ENCODE assay signal across 17 mouse cellular contexts in the genomic region with DNA sequence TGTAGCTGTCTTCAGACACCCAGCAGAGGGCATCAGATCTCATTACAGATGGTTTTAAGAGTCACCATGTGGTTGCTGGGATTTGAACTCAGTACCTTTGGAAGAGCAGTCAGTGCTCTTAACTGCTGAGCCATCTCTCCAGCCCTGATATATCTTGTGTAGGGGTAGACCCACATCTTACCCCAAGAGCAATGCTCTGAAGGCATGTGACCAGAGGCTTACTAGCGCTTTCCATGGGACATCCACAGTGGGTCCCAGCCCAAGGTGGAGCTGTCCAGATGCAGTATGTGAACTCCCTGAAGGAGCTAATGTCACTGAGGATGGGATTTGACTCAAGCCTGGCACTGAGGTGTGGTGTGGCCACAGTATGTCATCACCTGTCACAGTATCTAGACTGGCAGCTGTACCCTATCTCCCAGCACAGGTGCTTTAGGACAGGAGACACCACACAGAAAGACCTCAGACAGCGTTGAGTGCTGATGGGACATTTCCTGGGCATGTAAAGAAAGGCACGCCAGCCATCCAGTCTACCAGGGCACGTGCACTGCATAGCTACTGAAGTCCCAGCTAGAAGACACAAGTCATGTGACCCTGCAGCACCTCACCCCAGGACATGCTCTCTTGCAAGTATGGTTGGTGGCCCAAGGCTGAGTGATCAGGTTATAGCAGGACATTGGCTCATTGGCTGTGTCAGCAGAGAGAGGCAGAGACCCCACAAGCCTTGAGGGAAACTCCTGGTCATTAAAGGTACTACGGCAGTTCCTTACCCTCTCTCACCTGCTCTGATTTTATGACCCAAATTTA. TPM values are rescaled to one million over a fixed set of nuclear protein-coding genes. Genes with fewer than 3 reads are reported as not detected.
DNase-seq lines count a peak whose midpoint lies in the region; ATAC-seq and TF ChIP-seq lines count a peak whose summit lies in the region.
"Had no signal": no experiment of that assay in that cellular context is flagged by ENCODE, and none has a peak within 500 bp of the region (broad histone marks: within the 10 kb centered on the region; RNA-seq: fewer than 3 reads in every experiment).

No protein-coding gene starts in this region.

- 94% methylated on average over 5 of the region's 5 CpGs for WGBS in kidney, embryonic 15.5 days
- 82% methylated on average over 5 of the region's 5 CpGs for WGBS in liver, embryonic 13.5 days (ENCODE audit: insufficient replicate concordance)

- intact Hi-C loops in left cerebral cortex, postnatal 10 days (cut with DNase I) = no loop called here
- intact Hi-C loops in left cerebral cortex, postnatal 14 days (cut with DNase I) = no loop called here

- TF ChIP-seq EP300 in CH12.LX (IDR thresholded peaks at IDR 0.05; ENCODE audit: low read length) (no peak), MEL (IDR thresholded peaks at IDR 0.05; ENCODE audit: low read depth in 1 of 2, low read length in 2 of 2) (no peak)

- TF ChIP-seq POLR2A in CH12.LX (IDR thresholded peaks at IDR 0.05; ENCODE audit: low read depth, low read length) (peak; percentile 44; the same call in 1 of the 2 replicates), MEL (IDR thresholded peaks at IDR 0.05; ENCODE audit: control insufficient read depth in 1 of 2, insufficient read depth in 1 of 2, low read depth in 1 of 2, low read length in 2 of 2, poor library complexity in 1 of 2) (peak; percentile 22 to 44; a peak in 2 of 4 replicates)

- no peak for DNase-seq in kidney, adult 8-10 months
- DNase-seq in CH12.LX (ENCODE audit: extremely low read depth) = no peak
- DNase-seq in MEL (ENCODE audit: low read depth, low spot score) = peak; percentile 36
- no peak for DNase-seq in liver, embryonic 13.5 days
- no peak for DNase-seq in left cerebral cortex, postnatal 10 days (ENCODE audit: extremely low spot score in 1 of 2, low spot score in 2 of 2)
- no peak for DNase-seq in left cerebral cortex, postnatal 14 days (ENCODE audit: low spot score in 2 of 2)
- no peak for DNase-seq in adrenal gland, postnatal 25 days
- DNase-seq: cerebellum, adult 11-12 months; gastrocnemius, adult 2 months; kidney, postnatal 25 days; lung, adult 2 months; retina, postnatal 1 day had no signal

- no peak for TF ChIP-seq CTCF in CH12.LX (conservative IDR thresholded peaks at IDR 0.05 in 1 of 2, IDR thresholded peaks at IDR 0.05 in 1 of 2; ENCODE audit: low read depth in 2 of 2, low read length in 2 of 2)
- TF ChIP-seq CTCF in MEL (IDR thresholded peaks at IDR 0.05 in 2 of 3, conservative IDR thresholded peaks at IDR 0.05 in 1 of 3; ENCODE audit: control insufficient read depth in 1 of 3, insufficient read depth in 1 of 3, low read depth in 2 of 3, low read length in 3 of 3, poor library complexity in 1 of 3, severe bottlenecking in 1 of 3) = no peak

- TF ChIP-seq RAD21 in CH12.LX (IDR thresholded peaks at IDR 0.05; ENCODE audit: low read depth, low read length) (no peak), MEL (IDR thresholded peaks at IDR 0.05; ENCODE audit: low read depth, low read length) (no peak)

- peaks cover 61% of the 10 kb centered on the region for H3K36me3 ChIP-seq in kidney, embryonic 15.5 days
- H3K36me3 ChIP-seq in CH12.LX (replicated peaks in 1 of 2; ENCODE audit: control insufficient read depth in 1 of 2, insufficient read depth in 1 of 2, low read length in 1 of 2) (peaks cover 50 to 52% of the 10 kb centered on the region in 2 experiments), MEL (ENCODE audit: control insufficient read depth in 1 of 2, insufficient read depth in 2 of 2, low read length in 2 of 2) (peaks cover 0 to 15% of the 10 kb centered on the region in 2 experiments; a peak in 2 of 4 replicates)
- peaks cover 54% of the 10 kb centered on the region for H3K36me3 ChIP-seq in liver, embryonic 13.5 days

- no peaks in the 10 kb centered on the region for H3K9me3 ChIP-seq in kidney, embryonic 15.5 days (replicated peaks)
- peaks cover 3% of the 10 kb centered on the region for H3K9me3 ChIP-seq in CH12.LX (replicated peaks; ENCODE audit: low read length)
- no peaks in the 10 kb centered on the region for H3K9me3 ChIP-seq in MEL (replicated peaks; ENCODE audit: insufficient read depth, low read length)
- no peaks in the 10 kb centered on the region for H3K9me3 ChIP-seq in liver, embryonic 13.5 days (replicated peaks)
- H3K9me3 ChIP-seq: hindbrain, embryonic 12.5 days; midbrain, embryonic 12.5 days had no signal

- peak; percentile 40; the same call in 1 of the 2 replicates for ATAC-seq in kidney, embryonic 15.5 days (replicated peaks; ENCODE audit: low FRiP score)
- peak; percentile 55 for ATAC-seq in liver, embryonic 13.5 days (ENCODE audit: low read depth)

- H3K27ac ChIP-seq in kidney, embryonic 15.5 days = no peak overlapping the region
- H3K27ac ChIP-seq in CH12.LX (ENCODE audit: insufficient read depth, low read depth) = no peak overlapping the region
- H3K27ac ChIP-seq in MEL (ENCODE audit: control insufficient read depth, low read depth, low read length) = no peak overlapping the region
- no peak overlapping the region for H3K27ac ChIP-seq in liver, embryonic 13.5 days
- H3K27ac ChIP-seq: gastrocnemius, adult 2 months; hindbrain, embryonic 12.5 days; left cerebral cortex, adult 2 months; midbrain, embryonic 12.5 days had no signal

- H3K4me3 ChIP-seq in kidney, embryonic 15.5 days (replicated peaks) = no peak overlapping the region
- H3K4me3 ChIP-seq in CH12.LX (replicated peaks in 1 of 3; ENCODE audit: low read depth in 2 of 3, low read length in 2 of 3, poor library complexity in 1 of 3) = no peak overlapping the region
- H3K4me3 ChIP-seq in MEL (ENCODE audit: control insufficient read depth in 1 of 2, insufficient read depth in 1 of 2, low read depth in 2 of 2, low read length in 2 of 2) = no peak overlapping the region
- H3K4me3 ChIP-seq in liver, embryonic 13.5 days (replicated peaks) = no peak overlapping the region
- H3K4me3 ChIP-seq: gastrocnemius, adult 2 months; hindbrain, embryonic 12.5 days; left cerebral cortex, adult 2 months; midbrain, embryonic 12.5 days had no signal

- dilution Hi-C loops in CH12.LX (cut with MboI; ENCODE audit: extremely low pct_ligation_motif_present, extremely low pct_unique_long_range_greater_than_20kb, low sequenced_read_pairs) = no loop called here

- H3K27me3 ChIP-seq in kidney, embryonic 15.5 days = no peaks in the 10 kb centered on the region
- H3K27me3 ChIP-seq in CH12.LX (replicated peaks) = no peaks in the 10 kb centered on the region
- H3K27me3 ChIP-seq in MEL (ENCODE audit: control insufficient read depth in 1 of 2, insufficient read depth in 2 of 2, low read length in 2 of 2) = no peaks in the 10 kb centered on the region
- H3K27me3 ChIP-seq in liver, embryonic 13.5 days = no peaks in the 10 kb centered on the region
- H3K27me3 ChIP-seq: hindbrain, embryonic 12.5 days; midbrain, embryonic 12.5 days had no signal

- H3K4me2 ChIP-seq in kidney, embryonic 15.5 days = no peak overlapping the region
- no peak overlapping the region for H3K4me2 ChIP-seq in CH12.LX (ENCODE audit: insufficient read depth, low read depth, poor library complexity, severe bottlenecking)
- H3K4me2 ChIP-seq in liver, embryonic 13.5 days = no peak overlapping the region
- H3K4me2 ChIP-seq: hindbrain, embryonic 12.5 days; midbrain, embryonic 12.5 days had no signal

- no peak overlapping the region for H3K9ac ChIP-seq in kidney, embryonic 15.5 days
- H3K9ac ChIP-seq in CH12.LX (ENCODE audit: insufficient read depth, low read depth) (no peak overlapping the region), MEL (ENCODE audit: control insufficient read depth, low read depth, low read length, poor library complexity, severe bottlenecking) (no peak overlapping the region)
- no peak overlapping the region for H3K9ac ChIP-seq in liver, embryonic 13.5 days
- H3K9ac ChIP-seq: hindbrain, embryonic 12.5 days; midbrain, embryonic 12.5 days had no signal

- H3K4me1 ChIP-seq in kidney, embryonic 15.5 days = no peaks in the 10 kb centered on the region
- H3K4me1 ChIP-seq in CH12.LX (ENCODE audit: control insufficient read depth in 1 of 2, insufficient read depth in 2 of 2) = no peaks in the 10 kb centered on the region
- H3K4me1 ChIP-seq in MEL (ENCODE audit: control insufficient read depth in 1 of 2, insufficient read depth in 2 of 2, low read length in 2 of 2) = no peaks in the 10 kb centered on the region
- H3K4me1 ChIP-seq in liver, embryonic 13.5 days (replicated peaks) = no peaks in the 10 kb centered on the region
- H3K4me1 ChIP-seq: hindbrain, embryonic 12.5 days; midbrain, embryonic 12.5 days had no signal

- H3K79me2 ChIP-seq in CH12.LX (replicated peaks; ENCODE audit: control insufficient read depth, extremely low read depth, insufficient read depth, poor library complexity, severe bottlenecking) (no peaks in the 10 kb centered on the region), MEL (ENCODE audit: control insufficient read depth, insufficient read depth, low read length, poor library complexity) (no peaks in the 10 kb centered on the region)

- in situ Hi-C loops in CH12.LX (cut with MboI; ENCODE audit: low pct_ligation_motif_present, low pct_unique_long_range_greater_than_20kb, low sequenced_read_pairs) = loop anchor here (25.0 kb wide), 1 partner anchor 284 kb away; no protein-coding TSS in a partner anchor

RNA-seq across cellular contexts. Expression of a gene that starts 9.4 kb away (rescaled TPM):
- polyA plus RNA-seq in kidney, embryonic 15.5 days (2015; fragmentation: Nextera tagmentation; extraction: Ambion mirVana) = 3.1 and 3.2 TPM in 2 replicates
- total RNA-seq in CH12.LX (2012; rRNA removed) (1.4 and 1.5 TPM in 2 replicates), CH12.LX (2014; rRNA removed) (1.2 and 1.3 TPM in 2 replicates), MEL (2012; rRNA removed) (11.2 and 13.7 TPM in 2 replicates)
- polyA plus RNA-seq in CH12.LX (2012; ENCODE audit: insufficient read length, low read depth) (1.9 and 3.0 TPM in 2 replicates), MEL (2012; ENCODE audit: insufficient read depth in 1 of 2, insufficient read length in 2 of 2, low read depth in 1 of 2, low replicate concordance in 2 of 2, missing spikeins in 1 of 2) (10 to 100 TPM in 1 of 2 experiments, not detected in 1; 16.8 TPM)
- polyA plus RNA-seq in liver, embryonic 13.5 days (2015; fragmentation: Nextera tagmentation; extraction: Ambion mirVana) = 11.0 and 11.6 TPM in 2 replicates
- total RNA-seq in left cerebral cortex, postnatal 10 days (2021) = 10 to 100 TPM; 39.4 to 64.4 TPM
- total RNA-seq in left cerebral cortex, postnatal 14 days (2021) = 10 to 100 TPM; 45.9 to 48.6 TPM
- 6.2 and 8.5 TPM in 2 replicates for total RNA-seq in adrenal gland, postnatal 25 days (2021)

RNA-seq across cellular contexts. Expression of a gene that starts 12.3 kb away (rescaled TPM):
- polyA plus RNA-seq in kidney, embryonic 15.5 days (2015; fragmentation: Nextera tagmentation; extraction: Ambion mirVana) = 335 and 336 TPM in 2 replicates
- 141 and 183 TPM in 2 replicates for total RNA-seq in CH12.LX (2012; rRNA removed)
- total RNA-seq in CH12.LX (2014; rRNA removed) = 269 and 286 TPM in 2 replicates
- polyA plus RNA-seq in CH12.LX (2012; ENCODE audit: insufficient read length, low read depth) = 316 and 391 TPM in 2 replicates
- total RNA-seq in MEL (2012; rRNA removed) = 211 and 214 TPM in 2 replicates
- polyA plus RNA-seq in MEL (2012; ENCODE audit: insufficient read depth in 1 of 2, insufficient read length in 2 of 2, low read depth in 1 of 2, low replicate concordance in 2 of 2, missing spikeins in 1 of 2) = 100 to 1,000 TPM; 498 to 928 TPM
- polyA plus RNA-seq in liver, embryonic 13.5 days (2015; fragmentation: Nextera tagmentation; extraction: Ambion mirVana) = 223 and 239 TPM in 2 replicates
- total RNA-seq in left cerebral cortex, postnatal 10 days (2021) = 100 to 1,000 TPM; 115 to 118 TPM
- total RNA-seq in left cerebral cortex, postnatal 14 days (2021) = 100 to 1,000 TPM; 101 to 110 TPM
- 147 and 148 TPM in 2 replicates for total RNA-seq in adrenal gland, postnatal 25 days (2021)

RNA-seq across cellular contexts. Expression of a gene that starts 31.2 kb away (rescaled TPM):
- 0.38 TPM in 1 of 2 replicates, not detected in the other for polyA plus RNA-seq in kidney, embryonic 15.5 days (2015; fragmentation: Nextera tagmentation; extraction: Ambion mirVana)
- total RNA-seq in CH12.LX (2012; rRNA removed) = 0.17 and 0.51 TPM in 2 replicates
- total RNA-seq in CH12.LX (2014; rRNA removed) = not detected in 2 replicates
- polyA plus RNA-seq in CH12.LX (2012; ENCODE audit: insufficient read length, low read depth) = not detected in 2 replicates
- not detected in 2 replicates for total RNA-seq in MEL (2012; rRNA removed)
- polyA plus RNA-seq in MEL (2012; ENCODE audit: insufficient read depth in 1 of 2, insufficient read length in 2 of 2, low read depth in 1 of 2, low replicate concordance in 2 of 2, missing spikeins in 1 of 2) = not detected
- not detected in 2 replicates for polyA plus RNA-seq in liver, embryonic 13.5 days (2015; fragmentation: Nextera tagmentation; extraction: Ambion mirVana)
- total RNA-seq in left cerebral cortex, postnatal 10 days (2021) = 1 to 10 TPM in 1 of 2 experiments, under 1 TPM in 1; 0.85 to 1.2 TPM
- under 1 TPM; 0.37 to 0.61 TPM for total RNA-seq in left cerebral cortex, postnatal 14 days (2021)
- not detected in 2 replicates for total RNA-seq in adrenal gland, postnatal 25 days (2021)
- total RNA-seq: gastrocnemius, adult 2 months; left cerebral cortex, adult 2 months had no signal
- polyA plus RNA-seq: hindbrain, embryonic 12.5 days; midbrain, embryonic 12.5 days; neural tube, embryonic 11.5 days had no signal
